Mouse (Mus musculus): ENCODE results near the gene Ggta1.

- TF ChIP-seq CTCF (IDR thresholded peaks at IDR 0.05; ENCODE audit: extremely low read depth, insufficient read depth, insufficient read length, insufficient replicate concordance), result no peak
- TF ChIP-seq POLR2A (IDR thresholded peaks at IDR 0.05; ENCODE audit: low read depth, low read length), result no peak
These were observed 15.7 kb upstream of the Ggta1 start for GRCm38 (mm10) chr2:35478812-35479122.
